Mouse (Mus musculus) forebrain, embryonic 15.5 days (tissue): ENCODE measurements around the gene Olfr558. TPM values are rescaled to one million over a fixed set of nuclear protein-coding genes. Genes with fewer than 3 reads are reported as not detected.

Experiments used
- ATAC-seq: fragments of 200-750 bp; cut with Nextera tagmentation; replicated peaks from 2 replicates; pipeline ENCODE4 v1.8.0; 2017; ENCODE audit warnings: mild to moderate bottlenecking, moderate TSS enrichment, moderate library complexity
- H3K27ac ChIP-seq: fragments of 300-500 bp; sonication (generic); replicated peaks from 2 replicates; pipeline ENCODE4 v1.5.1; 2015; ENCODE audit warnings: mild to moderate bottlenecking, inconsistent platforms
- H3K27me3 ChIP-seq: fragments of 300-500 bp; sonication (generic); 2 replicates; pipeline ENCODE4 v1.6.1; 2015; ENCODE audit warnings: inconsistent platforms
- H3K36me3 ChIP-seq: fragments of 300-500 bp; sonication (generic); 2 replicates; pipeline ENCODE4 v1.6.1; 2015; ENCODE audit warnings: mild to moderate bottlenecking, inconsistent platforms
- H3K4me1 ChIP-seq: fragments of 300-500 bp; sonication (generic); 2 replicates; pipeline ENCODE4 v1.6.1; 2015; ENCODE audit warnings: inconsistent platforms
- H3K4me2 ChIP-seq: fragments of 300-500 bp; sonication (generic); replicated peaks from 2 replicates; pipeline ENCODE4 v1.6.1; 2015; ENCODE audit warnings: mild to moderate bottlenecking, inconsistent platforms
- H3K4me3 ChIP-seq: fragments of 300-500 bp; sonication (generic); 2 replicates; pipeline ENCODE4 v1.5.1; 2015; ENCODE audit warnings: mild to moderate bottlenecking, inconsistent platforms
- H3K9ac ChIP-seq: fragments of 300-500 bp; sonication (generic); replicated peaks from 2 replicates; pipeline ENCODE4 v1.6.1; 2015; ENCODE audit warnings: mild to moderate bottlenecking, inconsistent platforms
- H3K9me3 ChIP-seq: fragments of 300-500 bp; sonication (generic); 2 replicates; pipeline ENCODE4 v1.6.1; 2016; ENCODE audit warnings: inconsistent platforms
- WGBS: fragments of 180-500 bp; shearing (Covaris S2); methylation state at CpG from one replicate; pipeline ENCODE4 v1.1.7; 2015; ENCODE audit warnings: mixed read lengths; 5-methylcytosine and 5-hydroxymethylcytosine counted together
- polyA plus RNA-seq: library from polyadenylated mRNA; unstranded; fragments of >200 nt; fragmentation: Nextera tagmentation; extraction: Ambion mirVana; gene quantifications from 2 replicates; pipeline ENCODE4 v1.2.1, GENCODE M21; 2015

Gene Olfr558
- not detected in 2 replicates for polyA plus RNA-seq

- Histone ChIP-seq H3K9me3 (no peaks in the 10 kb centered on the region), H3K4me1 (no peaks in the 10 kb centered on the region), H3K4me2 (no peak within 1 kb of the TSS), H3K4me3 (no peak within 1 kb of the TSS), H3K27me3 (no peaks in the 10 kb centered on the region), H3K27ac (no peak within 1 kb of the TSS), H3K9ac (no peak within 1 kb of the TSS), H3K36me3 (no peaks in the 10 kb centered on the region)
- no peak for ATAC-seq
Observed at GRCm38 (mm10) chr7:102701915-102702314, at the start of gene Olfr558. Gene Olfr558 (plus strand): TSS chr7:102702215.

DNA sequence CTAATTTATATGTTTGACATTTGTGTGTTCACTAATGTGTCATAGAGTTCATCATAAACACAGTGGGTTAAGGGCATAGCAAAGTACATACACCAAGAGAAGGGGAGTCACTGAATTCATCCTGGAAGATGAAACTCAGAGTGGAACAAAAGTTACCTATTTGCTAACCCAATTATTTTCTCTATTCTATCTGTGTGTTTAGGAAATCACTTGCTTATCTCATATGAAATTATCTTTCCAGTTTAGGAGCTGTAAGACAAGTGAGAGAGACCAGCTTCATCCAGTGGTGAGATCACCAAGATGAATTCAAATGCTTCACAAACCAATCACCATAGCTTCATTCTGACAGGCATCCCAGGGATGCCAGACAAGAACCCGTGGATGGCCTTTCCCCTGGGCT is 43.5 kb upstream of the Olfr558 start, which contains the start of gene Olfr555:
Olfr555 (plus strand) TSS at position 301 of the 400 bp plus-strand sequence.
- H3K27ac ChIP-seq: no peak within 1 kb of the TSS
- H3K9ac ChIP-seq: no peak within 1 kb of the TSS
- no peaks in the 10 kb centered on the region for H3K9me3 ChIP-seq
- ATAC-seq: no peak
- no peaks in the 10 kb centered on the region for H3K27me3 ChIP-seq
- WGBS: 79% methylated on average over 1 of the region's 1 CpGs
- no peak within 1 kb of the TSS for H3K4me2 ChIP-seq
- H3K4me1 ChIP-seq: no peaks in the 10 kb centered on the region
- H3K36me3 ChIP-seq: no peaks in the 10 kb centered on the region
- no peak within 1 kb of the TSS for H3K4me3 ChIP-seq

- no peaks in the 10 kb centered on the region for H3K4me1 ChIP-seq
- no peaks in the 10 kb centered on the region for H3K27me3 ChIP-seq
- no peak within 1 kb of the TSS for H3K4me3 ChIP-seq
- H3K9me3 ChIP-seq: no peaks in the 10 kb centered on the region
- no peak within 1 kb of the TSS for H3K9ac ChIP-seq
- H3K36me3 ChIP-seq: no peaks in the 10 kb centered on the region
- H3K4me2 ChIP-seq: no peak within 1 kb of the TSS
- 60% methylated on average over 3 of the region's 3 CpGs for WGBS
- no peak within 1 kb of the TSS for H3K27ac ChIP-seq
- no peak for ATAC-seq
Observed at GRCm38 (mm10) chr7:102664599-102664998, 37.4 kb upstream of the Olfr558 start, which contains the start of gene Olfr556. Gene Olfr556 (plus strand): TSS chr7:102664899.

- H3K27me3 ChIP-seq: no peaks in the 10 kb centered on the region
- no peaks in the 10 kb centered on the region for H3K4me1 ChIP-seq
- no peak for ATAC-seq
Observed at GRCm38 (mm10) chr7:102665378-102665777, 36.6 kb upstream of the Olfr558 start.

GRCm38 (mm10) chr7:102676225-102676624 is 25.8 kb upstream of the Olfr558 start:
- ATAC-seq: no peak
- H3K9me3 ChIP-seq: no peaks in the 10 kb centered on the region
- no peak overlapping the region for H3K27ac ChIP-seq
- no peak overlapping the region for H3K9ac ChIP-seq
- no peak overlapping the region for H3K4me2 ChIP-seq
- no peaks in the 10 kb centered on the region for H3K4me1 ChIP-seq
- H3K36me3 ChIP-seq: no peaks in the 10 kb centered on the region
- no peak overlapping the region for H3K4me3 ChIP-seq
- H3K27me3 ChIP-seq: no peaks in the 10 kb centered on the region
- WGBS: 82% methylated on average over 2 of the region's 2 CpGs

More at GRCm38 (mm10) chr7:102665378-102665777, 36.6 kb upstream of the Olfr558 start:
- WGBS: 54% methylated on average over 2 of the region's 2 CpGs
- Histone ChIP-seq H3K27ac (no peak overlapping the region), H3K36me3 (no peaks in the 10 kb centered on the region), H3K4me2 (no peak overlapping the region), H3K9ac (no peak overlapping the region), H3K9me3 (no peaks in the 10 kb centered on the region), H3K4me3 (no peak overlapping the region)

GRCm38 (mm10) chr7:102681916-102682315 is 20.1 kb upstream of the Olfr558 start:
- Histone ChIP-seq H3K9me3 (no peaks in the 10 kb centered on the region), H3K27me3 (no peaks in the 10 kb centered on the region), H3K9ac (no peak overlapping the region), H3K4me2 (no peak overlapping the region), H3K27ac (no peak overlapping the region), H3K4me1 (no peaks in the 10 kb centered on the region), H3K36me3 (no peaks in the 10 kb centered on the region), H3K4me3 (no peak overlapping the region)
- no peak for ATAC-seq
- WGBS: 98% methylated on average over 1 of the region's 1 CpGs

GRCm38 (mm10) chr7:102686944-102687501 is 15.0 kb upstream of the Olfr558 start, which contains the start of gene Trim68:
Gene Trim68 (minus strand): TSS chr7:102687327.
- H3K27me3 ChIP-seq: no peaks in the 10 kb centered on the region
- peak within 1 kb of the TSS; percentile 63 for H3K4me3 ChIP-seq
- ATAC-seq: peak; percentile 99
- peak within 1 kb of the TSS; percentile 72 for H3K9ac ChIP-seq
- H3K4me2 ChIP-seq: peak within 1 kb of the TSS; percentile 85
- H3K4me1 ChIP-seq: 0 out of 2 replicates have a peak, but pooled peaks cover 4% of the 10 kb centered on the region
- H3K36me3 ChIP-seq: no peaks in the 10 kb centered on the region
- under 1% methylated on average over 40 of the region's 40 CpGs for WGBS
- peak within 1 kb of the TSS; percentile 56; the same call in 1 of the 2 replicates for H3K27ac ChIP-seq
- no peaks in the 10 kb centered on the region for H3K9me3 ChIP-seq

GRCm38 (mm10) chr7:102695358-102696125 is 6.5 kb upstream of the Olfr558 start, which contains the start of gene Olfr557:
Gene Olfr557 (plus strand): TSS chr7:102695910.
- H3K4me2 ChIP-seq: no peak within 1 kb of the TSS
- 81% methylated on average over 5 of the region's 5 CpGs for WGBS
- no peaks in the 10 kb centered on the region for H3K36me3 ChIP-seq
- H3K27ac ChIP-seq: no peak within 1 kb of the TSS
- no peak within 1 kb of the TSS for H3K4me3 ChIP-seq
- H3K9me3 ChIP-seq: no peaks in the 10 kb centered on the region
- no peaks in the 10 kb centered on the region for H3K4me1 ChIP-seq
- no peak for ATAC-seq
- no peak within 1 kb of the TSS for H3K9ac ChIP-seq
- no peaks in the 10 kb centered on the region for H3K27me3 ChIP-seq

DNA sequence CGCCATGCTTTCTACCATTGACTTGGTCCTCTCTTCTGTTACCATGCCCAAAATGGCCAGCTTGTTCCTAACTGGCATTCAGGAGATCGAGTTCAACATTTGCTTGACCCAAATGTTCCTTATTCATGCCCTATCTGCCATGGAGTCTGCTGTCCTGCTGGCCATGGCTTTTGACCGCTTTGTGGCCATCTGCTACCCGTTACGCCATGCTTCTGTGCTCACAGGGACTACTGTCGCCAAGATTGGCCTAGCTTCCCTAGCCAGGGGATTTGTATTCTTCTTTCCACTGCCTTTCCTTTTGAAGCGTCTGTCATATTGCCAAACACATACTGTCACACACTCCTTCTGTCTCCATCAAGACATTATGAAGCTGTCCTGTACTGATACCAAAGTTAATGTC is 3.6 kb upstream of the Olfr558 start:
- Histone ChIP-seq H3K9ac (no peak overlapping the region), H3K27me3 (no peaks in the 10 kb centered on the region), H3K27ac (no peak overlapping the region), H3K4me3 (no peak overlapping the region), H3K4me2 (no peak overlapping the region), H3K4me1 (no peaks in the 10 kb centered on the region), H3K9me3 (no peaks in the 10 kb centered on the region), H3K36me3 (no peaks in the 10 kb centered on the region)
- 88% methylated on average over 7 of the region's 7 CpGs for WGBS
- no peak for ATAC-seq

- Histone ChIP-seq H3K36me3 (no peaks in the 10 kb centered on the region), H3K4me3 (no peak within 1 kb of the TSS), H3K9ac (no peak within 1 kb of the TSS), H3K4me2 (no peak within 1 kb of the TSS), H3K27ac (no peak within 1 kb of the TSS), H3K9me3 (no peaks in the 10 kb centered on the region), H3K27me3 (no peaks in the 10 kb centered on the region), H3K4me1 (no peaks in the 10 kb centered on the region)
- 38% methylated on average over 1 of the region's 1 CpGs for WGBS
- ATAC-seq: no peak
Observed at GRCm38 (mm10) chr7:102718970-102719369, 17.0 kb downstream of the Olfr558 start, which contains the start of gene Olfr33. Gene Olfr33 (minus strand): TSS chr7:102719070.

DNA sequence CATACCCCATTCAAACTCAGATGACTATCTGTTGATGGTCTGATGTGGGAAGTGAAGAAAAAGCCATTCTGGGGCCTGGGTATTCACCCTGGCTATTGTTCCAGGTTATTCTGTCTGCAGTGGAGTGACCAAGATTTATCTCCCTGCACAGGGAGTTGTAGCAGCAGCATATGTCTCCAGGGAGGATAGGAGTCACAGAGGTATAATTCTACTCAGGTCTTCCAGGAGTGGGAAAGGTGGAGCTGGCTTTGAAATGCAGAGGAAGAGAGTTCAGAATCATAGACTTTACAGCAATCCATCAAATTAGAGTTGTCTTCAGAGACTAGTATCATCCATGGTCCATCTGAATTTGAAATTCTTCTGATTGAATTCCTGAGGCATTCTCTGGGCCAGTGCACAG is 25.4 kb downstream of the Olfr558 start, which contains the start of gene Olfr559:
Olfr559 (minus strand) TSS at position 101 of the 400 bp plus-strand sequence.
- no peak within 1 kb of the TSS for H3K4me2 ChIP-seq

GRCm38 (mm10) chr7:102733793-102734192 is 31.8 kb downstream of the Olfr558 start:
- Histone ChIP-seq H3K4me2 (no peak overlapping the region), H3K4me1 (no peaks in the 10 kb centered on the region), H3K36me3 (no peaks in the 10 kb centered on the region), H3K27me3 (no peaks in the 10 kb centered on the region), H3K9me3 (no peaks in the 10 kb centered on the region), H3K27ac (no peak overlapping the region), H3K9ac (no peak overlapping the region), H3K4me3 (no peak overlapping the region)
- 94% methylated on average over 1 of the region's 1 CpGs for WGBS
- no peak for ATAC-seq

More for the DNA sequence above, 25.4 kb downstream of the Olfr558 start, which contains the start of gene Olfr559:
- no peak within 1 kb of the TSS for H3K9ac ChIP-seq
- H3K36me3 ChIP-seq: no peaks in the 10 kb centered on the region
- ATAC-seq: no peak
- no peak within 1 kb of the TSS for H3K4me3 ChIP-seq
- no peak within 1 kb of the TSS for H3K27ac ChIP-seq
- H3K27me3 ChIP-seq: no peaks in the 10 kb centered on the region
- H3K4me1 ChIP-seq: no peaks in the 10 kb centered on the region
- H3K9me3 ChIP-seq: no peaks in the 10 kb centered on the region
